9 mouse cellular contexts compared by ENCODE assay signal in genomic region chr11:105456497-105456907, GRCm38 (mm10). TPM values are rescaled to one million over a fixed set of nuclear protein-coding genes. Genes with fewer than 3 reads are reported as not detected.
A peak's percentile ranks its signal among the peaks of the same experiment; 100 is the strongest.
DNase-seq lines count a peak whose midpoint lies in the region; ATAC-seq and TF ChIP-seq lines count a peak whose summit lies in the region.
"Had no signal": no experiment of that assay in that cellular context is flagged by ENCODE, and none has a peak within 500 bp of the region (broad histone marks: within the 10 kb centered on the region; RNA-seq: fewer than 3 reads in every experiment).

TSS of gene March10 (minus strand) at chr11:105456735.

- no peaks in the 10 kb centered on the region for H3K9me3 ChIP-seq in lung, embryonic 14.5 days (ENCODE audit: low read depth, low read length)
- H3K9me3 ChIP-seq in liver, embryonic 14.5 days (ENCODE audit: control insufficient read depth, low read length) = no peaks in the 10 kb centered on the region

- 1% methylated on average over 35 of the region's 35 CpGs for WGBS in lung, embryonic 14.5 days
- 3% methylated on average over 35 of the region's 35 CpGs for WGBS in liver, embryonic 14.5 days (ENCODE audit: insufficient replicate concordance)

- H3K4me1 ChIP-seq in lung, embryonic 14.5 days (ENCODE audit: insufficient read depth) = no peaks in the 10 kb centered on the region
- H3K4me1 ChIP-seq in liver, embryonic 14.5 days (replicated peaks; ENCODE audit: control insufficient read depth in 2 of 2, insufficient read depth in 2 of 2, low read length in 1 of 2) = 0 out of 4 replicates have a peak, but pooled peaks cover 0 to 2% of the 10 kb centered on the region in 2 experiments

- H3K4me2 ChIP-seq in lung, embryonic 14.5 days = peak within 1 kb of the TSS; percentile 85
- 0 out of 2 replicates have a peak within 1 kb of the TSS, but pooled peaks have one; percentile 13 for H3K4me2 ChIP-seq in liver, embryonic 14.5 days (ENCODE audit: low read depth)

- peak within 1 kb of the TSS; percentile 45; the same call in 1 of the 2 replicates for H3K9ac ChIP-seq in lung, embryonic 14.5 days
- H3K9ac ChIP-seq in liver, embryonic 14.5 days (replicated peaks) = no peak within 1 kb of the TSS

- DNase-seq in lung, embryonic 14.5 days = peak; percentile 65
- DNase-seq in lung, postnatal 36 days = no peak
- peak; percentile 50 to 74 for DNase-seq in cerebellum, postnatal 4 days (ENCODE audit: low spot score in 2 of 2)
- DNase-seq in frontal cortex, postnatal 36 days (ENCODE audit: low spot score in 2 of 2) = peak; percentile 81 to 83
- peak; percentile 60 for DNase-seq in kidney, postnatal 10 days
- no peak for DNase-seq in liver, embryonic 14.5 days (ENCODE audit: low read depth in 3 of 3, low spot score in 3 of 3)
- DNase-seq in right cerebral cortex, adult 2 months (ENCODE audit: low spot score in 2 of 2) = peak; percentile 81 to 82

- no peak within 1 kb of the TSS for H3K27ac ChIP-seq in lung, embryonic 14.5 days (ENCODE audit: low read depth)
- H3K27ac ChIP-seq in liver, embryonic 14.5 days = no peak within 1 kb of the TSS

- ATAC-seq in lung, embryonic 14.5 days (ENCODE audit: insufficient read depth) = peak; percentile 68
- no peak for ATAC-seq in liver, embryonic 14.5 days (ENCODE audit: insufficient read depth)
- no peak for ATAC-seq in megakaryocyte progenitor cell, adult 5-6 weeks (replicated peaks; ENCODE audit: poor library complexity)
- ATAC-seq: Patski had no signal

- no peaks in the 10 kb centered on the region for H3K36me3 ChIP-seq in lung, embryonic 14.5 days (ENCODE audit: insufficient read depth)
- H3K36me3 ChIP-seq in liver, embryonic 14.5 days (replicated peaks; ENCODE audit: control insufficient read depth, insufficient read depth, low read depth) = no peaks in the 10 kb centered on the region

- no peaks in the 10 kb centered on the region for H3K27me3 ChIP-seq in lung, embryonic 14.5 days (ENCODE audit: insufficient read depth, low read length)
- peaks cover 17% of the 10 kb centered on the region for H3K27me3 ChIP-seq in liver, embryonic 14.5 days (ENCODE audit: control insufficient read depth, insufficient read depth, low read length)
- H3K27me3 ChIP-seq: Patski had no signal

- peak within 1 kb of the TSS; percentile 46 for H3K4me3 ChIP-seq in lung, embryonic 14.5 days (ENCODE audit: low read depth, low read length)
- H3K4me3 ChIP-seq in liver, embryonic 14.5 days (ENCODE audit: insufficient read depth in 1 of 2, low read depth in 2 of 2, low read length in 2 of 2) = peak within 1 kb of the TSS in 1 of 2 experiments; percentile 29; a peak in 2 of 4 replicates

- no peak for TF ChIP-seq EP300 in liver, embryonic 14.5 days (IDR thresholded peaks at IDR 0.05; ENCODE audit: low read depth)

- no peak for TF ChIP-seq CTCF in lung, embryonic 14.5 days (IDR thresholded peaks at IDR 0.05; ENCODE audit: low read depth)
- TF ChIP-seq CTCF in liver, embryonic 14.5 days (IDR thresholded peaks at IDR 0.05; ENCODE audit: low read depth) = no peak

RNA-seq across cellular contexts. Expression of gene March10, which starts in this region (rescaled TPM):
- polyA plus RNA-seq in lung, embryonic 14.5 days (2014; fragmentation: Nextera tagmentation; extraction: Ambion mirVana) = 0.43 TPM in 1 of 2 replicates, not detected in the other
- not detected in 2 replicates for polyA plus RNA-seq in liver, embryonic 14.5 days (2012; rRNA removed)
- polyA plus RNA-seq in liver, embryonic 14.5 days (2014; fragmentation: Nextera tagmentation; extraction: Ambion mirVana) = not detected in 2 replicates
- not detected in 2 replicates for total RNA-seq in megakaryocyte progenitor cell, adult 5-6 weeks (2015)
- total RNA-seq in megakaryocyte progenitor cell, adult 5-6 weeks (2017) = not detected in 2 replicates

Comparison
In these comparisons a context has a peak if more than half of its experiments do, and no peak if none do; other contexts are left out.
1. Peak in DNase-seq, ATAC-seq, H3K4me3 ChIP-seq, H3K9ac ChIP-seq and H3K4me2 ChIP-seq in lung, embryonic 14.5 days; RNA of the gene not detected or under 1 TPM.
2. DNase-seq: peak in cerebellum, postnatal 4 days (2 of 2), frontal cortex, postnatal 36 days (2 of 2), kidney, postnatal 10 days (single experiment) and right cerebral cortex, adult 2 months (2 of 2); none in lung, postnatal 36 days (single experiment) and liver, embryonic 14.5 days (0 of 3).